Mouse (Mus musculus): ENCODE measurements at regions not wholly inside any gene's neighbourhood (a gene's known extent, or its start where the extent isn't known, plus 50 kb on each side); places are given as distances from the start of the nearest gene placed in this dataset.

DNA sequence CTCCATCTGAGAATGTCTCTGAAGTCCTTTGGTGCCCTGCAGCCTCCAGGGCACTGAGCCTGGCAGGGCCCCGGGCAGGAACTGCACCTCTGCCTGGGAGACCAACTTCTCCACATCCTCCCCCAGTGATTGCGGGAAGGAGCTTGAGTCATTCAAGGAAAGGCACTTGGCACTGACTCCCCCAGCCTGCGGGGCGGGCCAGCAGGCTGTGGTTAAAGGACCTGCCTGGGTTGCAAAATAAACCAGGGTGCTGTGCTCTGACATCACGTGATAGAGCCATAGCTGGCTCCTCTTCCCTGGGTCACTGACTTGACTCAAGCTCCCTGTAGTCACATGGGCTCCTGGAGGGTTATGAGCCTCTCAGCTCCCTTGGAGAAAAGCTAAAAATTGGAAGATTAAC, 108.5 kb downstream of the Gm826 start:
- TF ChIP-seq CTCF (IDR thresholded peaks at IDR 0.05; ENCODE audit: extremely low read depth, insufficient read length, insufficient replicate concordance, low read depth, low read length) (no peak), POLR2A (IDR thresholded peaks at IDR 0.05; ENCODE audit: low read depth, low read length) (no peak)
